Comparison of ENCODE assay signal across 33 mouse cellular contexts in genomic region chr2:31905682-31906081, GRCm38 (mm10). TPM values are rescaled to one million over a fixed set of nuclear protein-coding genes. Genes with fewer than 3 reads are reported as not detected.
DNase-seq lines count a peak whose midpoint lies in the region; ATAC-seq and TF ChIP-seq lines count a peak whose summit lies in the region.
"Had no signal": no experiment of that assay in that cellular context is flagged by ENCODE, and none has a peak within 500 bp of the region (broad histone marks: within the 10 kb centered on the region; RNA-seq: fewer than 3 reads in every experiment).

No protein-coding gene starts in this region.

- TF ChIP-seq CTCF in E14TG2a.4 (conservative IDR thresholded peaks at IDR 0.05; ENCODE audit: low read length) = no peak

- H3K9ac ChIP-seq in hindbrain, embryonic 14.5 days = no peak overlapping the region
- H3K9ac ChIP-seq in liver, embryonic 11.5 days (ENCODE audit: low read depth, low read length) = no peak overlapping the region
- H3K9ac ChIP-seq: embryonic facial prominence, embryonic 12.5 days; limb, embryonic 13.5 days; liver, embryonic 14.5 days; lung, embryonic 14.5 days; neural tube, embryonic 15.5 days had no signal

- no peak for ATAC-seq in hindbrain, embryonic 14.5 days (ENCODE audit: low FRiP score)
- no peak for ATAC-seq in liver, embryonic 11.5 days (replicated peaks; ENCODE audit: low FRiP score)
- ATAC-seq in megakaryocyte, adult 5-6 weeks (ENCODE audit: poor library complexity, severe bottlenecking) = no peak
- ATAC-seq: forebrain, embryonic 16.5 days; hindbrain, postnatal 0 days; Patski had no signal

- H3K36me3 ChIP-seq in hindbrain, embryonic 10.5 days = no peaks in the 10 kb centered on the region
- H3K36me3 ChIP-seq in hindbrain, embryonic 14.5 days (replicated peaks; ENCODE audit: control insufficient read depth, insufficient read depth) = no peaks in the 10 kb centered on the region
- H3K36me3 ChIP-seq in liver, embryonic 11.5 days (ENCODE audit: control insufficient read depth, insufficient read depth, low read length) = no peaks in the 10 kb centered on the region
- H3K36me3 ChIP-seq in E14TG2a.4 (ENCODE audit: insufficient read depth, low read length) = no peaks in the 10 kb centered on the region
- H3K36me3 ChIP-seq: embryonic facial prominence, embryonic 12.5 days; limb, embryonic 13.5 days; neural tube, embryonic 15.5 days had no signal

- H3K9me3 ChIP-seq in hindbrain, embryonic 10.5 days = no peaks in the 10 kb centered on the region
- H3K9me3 ChIP-seq in hindbrain, embryonic 14.5 days (ENCODE audit: control insufficient read depth, low read length) = no peaks in the 10 kb centered on the region
- H3K9me3 ChIP-seq in liver, embryonic 11.5 days (ENCODE audit: control insufficient read depth, low read length) = no peaks in the 10 kb centered on the region
- no peaks in the 10 kb centered on the region for H3K9me3 ChIP-seq in E14TG2a.4 (ENCODE audit: low read length)
- H3K9me3 ChIP-seq: embryonic facial prominence, embryonic 12.5 days; limb, embryonic 13.5 days; megakaryocyte, embryonic 14.5 days; neural tube, embryonic 15.5 days had no signal

- peaks cover 42% of the 10 kb centered on the region for H3K4me1 ChIP-seq in hindbrain, embryonic 10.5 days (replicated peaks)
- H3K4me1 ChIP-seq in hindbrain, embryonic 14.5 days (replicated peaks; ENCODE audit: control insufficient read depth, insufficient read depth, low read length) = no peaks in the 10 kb centered on the region
- 0 out of 2 replicates have a peak, but pooled peaks cover 2% of the 10 kb centered on the region for H3K4me1 ChIP-seq in liver, embryonic 11.5 days (replicated peaks; ENCODE audit: control insufficient read depth, insufficient read depth, low read length)
- H3K4me1 ChIP-seq in E14TG2a.4 (replicated peaks; ENCODE audit: low read depth, low read length) = peaks cover 39% of the 10 kb centered on the region

- H3K4me2 ChIP-seq in hindbrain, embryonic 14.5 days (replicated peaks) = no peak overlapping the region
- H3K4me2 ChIP-seq in liver, embryonic 11.5 days = no peak overlapping the region
- H3K4me2 ChIP-seq: embryonic facial prominence, embryonic 12.5 days; limb, embryonic 13.5 days; lung, embryonic 14.5 days; neural tube, embryonic 15.5 days had no signal

- H3K27me3 ChIP-seq in hindbrain, embryonic 10.5 days (ENCODE audit: insufficient read depth, poor library complexity, severe bottlenecking) = peaks cover 4% of the 10 kb centered on the region; the same call in 1 of the 2 replicates
- H3K27me3 ChIP-seq in hindbrain, embryonic 14.5 days (ENCODE audit: control insufficient read depth, insufficient read depth, low read length) = no peaks in the 10 kb centered on the region
- H3K27me3 ChIP-seq in liver, embryonic 11.5 days (replicated peaks; ENCODE audit: control insufficient read depth, insufficient read depth, low read length) = peaks cover 3% of the 10 kb centered on the region; the same call in 1 of the 2 replicates
- H3K27me3 ChIP-seq in E14TG2a.4 (ENCODE audit: insufficient read depth, low read length) = no peaks in the 10 kb centered on the region; the same call in 1 of the 2 replicates
- H3K27me3 ChIP-seq: embryonic facial prominence, embryonic 12.5 days; limb, embryonic 13.5 days; Patski had no signal

- H3K27ac ChIP-seq in hindbrain, embryonic 10.5 days = 0 out of 2 replicates have a peak overlapping the region, but pooled peaks have one; percentile 6
- no peak overlapping the region for H3K27ac ChIP-seq in hindbrain, embryonic 14.5 days
- H3K27ac ChIP-seq in liver, embryonic 11.5 days (ENCODE audit: low read depth, low read length) = no peak overlapping the region
- H3K27ac ChIP-seq: embryonic facial prominence, embryonic 12.5 days; hindbrain, postnatal 0 days; kidney, postnatal 0 days; layer of hippocampus, adult 2 months; limb, embryonic 13.5 days; liver, embryonic 14.5 days; neural tube, embryonic 15.5 days had no signal

- DNase-seq in hindbrain, embryonic 10.5 days (ENCODE audit: low spot score) = no peak
- no peak for DNase-seq in hindbrain, embryonic 14.5 days (ENCODE audit: low spot score)
- DNase-seq in liver = peak; percentile 24
- no peak for DNase-seq in liver, embryonic 11.5 days (ENCODE audit: low spot score)
- peak; percentile 1 for DNase-seq in large intestine, adult 2 months (ENCODE audit: low read depth, low spot score)
- DNase-seq: adrenal gland, postnatal 14 days; cerebellum, adult 11-12 months; cerebellum, adult 9-11 months; embryo, embryonic 11 days; gastrocnemius, postnatal 10 days; heart, postnatal 14 days; kidney, adult 18-20 months; lung, postnatal 36 days; midbrain, embryonic 14.5 days; retina, postnatal 1 day; thymus, adult 18-20 months; thymus, postnatal 4 days had no signal

- H3K4me3 ChIP-seq in hindbrain, embryonic 10.5 days = no peak overlapping the region
- no peak overlapping the region for H3K4me3 ChIP-seq in hindbrain, embryonic 14.5 days (replicated peaks; ENCODE audit: low read length)
- no peak overlapping the region for H3K4me3 ChIP-seq in liver, embryonic 11.5 days (ENCODE audit: low read depth, low read length)
- H3K4me3 ChIP-seq in E14TG2a.4 (replicated peaks; ENCODE audit: low read length) = peak overlapping the region; percentile 17; the same call in 1 of the 2 replicates
- H3K4me3 ChIP-seq: embryonic facial prominence, embryonic 12.5 days; layer of hippocampus, adult 2 months; limb, embryonic 13.5 days; megakaryocyte, embryonic 14.5 days; neural tube, embryonic 15.5 days had no signal

- WGBS in hindbrain, embryonic 10.5 days = 47% methylated on average over 9 of the region's 9 CpGs
- 60% methylated on average over 9 of the region's 9 CpGs for WGBS in hindbrain, embryonic 14.5 days
- WGBS in liver, embryonic 11.5 days = 27% methylated on average over 9 of the region's 9 CpGs
- 39% methylated on average over 9 of the region's 9 CpGs for WGBS in large intestine, adult 2 months

RNA-seq across cellular contexts. Expression of gene Lamc3, which starts 18.6 kb away (rescaled TPM):
- polyA plus RNA-seq in hindbrain, embryonic 10.5 days (2016; fragmentation: Nextera tagmentation; extraction: Ambion mirVana) = 8.4 and 8.6 TPM in 2 replicates
- 4.9 and 6.1 TPM in 2 replicates for polyA plus RNA-seq in hindbrain, embryonic 14.5 days (2014; fragmentation: Nextera tagmentation; extraction: Ambion mirVana)
- 0.26 and 0.48 TPM in 2 replicates for polyA plus RNA-seq in liver, embryonic 11.5 days (2014; fragmentation: Nextera tagmentation; extraction: Ambion mirVana)
- polyA plus RNA-seq in large intestine, adult 2 months (2012; rRNA removed) = 1.2 and 2.6 TPM in 2 replicates
- total RNA-seq in megakaryocyte, adult 5-6 weeks (2015) = not detected in 2 replicates
- not detected in 2 replicates for total RNA-seq in megakaryocyte, adult 5-6 weeks (2017)
- total RNA-seq: MEL had no signal

RNA-seq across cellular contexts. Expression of gene Aif1l, which starts 44.3 kb away (rescaled TPM):
- 47.3 and 71.6 TPM in 2 replicates for polyA plus RNA-seq in hindbrain, embryonic 10.5 days (2016; fragmentation: Nextera tagmentation; extraction: Ambion mirVana)
- 22.8 and 28.4 TPM in 2 replicates for polyA plus RNA-seq in hindbrain, embryonic 14.5 days (2014; fragmentation: Nextera tagmentation; extraction: Ambion mirVana)
- 14.8 and 15.6 TPM in 2 replicates for polyA plus RNA-seq in liver, embryonic 11.5 days (2014; fragmentation: Nextera tagmentation; extraction: Ambion mirVana)
- 0.58 and 0.87 TPM in 2 replicates for polyA plus RNA-seq in large intestine, adult 2 months (2012; rRNA removed)
- total RNA-seq in megakaryocyte, adult 5-6 weeks (2015) = 0.16 TPM in 1 of 2 replicates, not detected in the other
- 2.1 TPM in 1 of 2 replicates, not detected in the other for total RNA-seq in megakaryocyte, adult 5-6 weeks (2017)

RNA-seq across cellular contexts. Expression of gene Fibcd1, which starts 59.9 kb away (rescaled TPM):
- 0.60 and 2.0 TPM in 2 replicates for polyA plus RNA-seq in hindbrain, embryonic 10.5 days (2016; fragmentation: Nextera tagmentation; extraction: Ambion mirVana)
- polyA plus RNA-seq in hindbrain, embryonic 14.5 days (2014; fragmentation: Nextera tagmentation; extraction: Ambion mirVana) = 5.0 and 5.6 TPM in 2 replicates
- 0.04 and 0.14 TPM in 2 replicates for polyA plus RNA-seq in liver, embryonic 11.5 days (2014; fragmentation: Nextera tagmentation; extraction: Ambion mirVana)
- polyA plus RNA-seq in large intestine, adult 2 months (2012; rRNA removed) = 0.45 and 0.67 TPM in 2 replicates
- total RNA-seq in megakaryocyte, adult 5-6 weeks (2015) = not detected in 2 replicates
- 0.04 TPM in 1 of 2 replicates, not detected in the other for total RNA-seq in megakaryocyte, adult 5-6 weeks (2017)
- total RNA-seq: heart, adult 8-10 months; MEL had no signal
- polyA plus RNA-seq: stomach, embryonic 14.5 days had no signal

Comparison
In these comparisons a context has a peak if more than half of its experiments do, and no peak if none do; other contexts are left out.
1. DNase-seq: peak in liver (single experiment) and large intestine, adult 2 months (single experiment); none in hindbrain, embryonic 10.5 days (single experiment), hindbrain, embryonic 14.5 days (single experiment) and liver, embryonic 11.5 days (single experiment).